Mouse (Mus musculus): ENCODE measurements around the gene Eif3i. TPM values are rescaled to one million over a fixed set of nuclear protein-coding genes. Genes with fewer than 3 reads are reported as not detected.
A peak's percentile ranks its signal among the peaks of the same experiment; 100 is the strongest.

The Eif3i gene
- total and polyA plus RNA-seq, 3 experiments = 116 to 185 (median 132) TPM

GRCm38 (mm10) chr4:129640101-129640637 lies 39.7 kb upstream of the Eif3i start:
- DNase-seq = peak; percentile 61 to 63
- Histone ChIP-seq H3K79me2 (replicated peaks; ENCODE audit: control insufficient read depth, insufficient read depth, low read length) (no peaks in the 10 kb centered on the region; the same call in 1 of the 2 replicates), H3K27ac (peak overlapping the region; percentile 83), H3K4me3 (peak overlapping the region; percentile 60), H3K27me3 (ENCODE audit: control insufficient read depth, insufficient read depth, low read length) (no peaks in the 10 kb centered on the region), H3K36me3 (ENCODE audit: control insufficient read depth, insufficient read depth, low read length) (peaks cover 4% of the 10 kb centered on the region; the same call in 1 of the 2 replicates), H3K4me1 (ENCODE audit: control insufficient read depth, insufficient read depth, low read length) (peaks cover 2% of the 10 kb centered on the region), H3K9ac (ENCODE audit: low read depth, low read length) (peak overlapping the region; percentile 89)
- intact Hi-C loops (cut with DNase I) = loop anchor here (1.0 kb wide), 1 partner anchor 16 kb away; no protein-coding TSS in a partner anchor
- WGBS = under 1% methylated on average over 17 of the region's 17 CpGs
- TF ChIP-seq POLR2A (IDR thresholded peaks at IDR 0.05; ENCODE audit: insufficient read depth, low read depth, low read length) (no peak), CTCF (IDR thresholded peaks at IDR 0.05) (no peak), EP300 (IDR thresholded peaks at IDR 0.05; ENCODE audit: insufficient read depth, low read depth, low read length) (no peak)

DNA sequence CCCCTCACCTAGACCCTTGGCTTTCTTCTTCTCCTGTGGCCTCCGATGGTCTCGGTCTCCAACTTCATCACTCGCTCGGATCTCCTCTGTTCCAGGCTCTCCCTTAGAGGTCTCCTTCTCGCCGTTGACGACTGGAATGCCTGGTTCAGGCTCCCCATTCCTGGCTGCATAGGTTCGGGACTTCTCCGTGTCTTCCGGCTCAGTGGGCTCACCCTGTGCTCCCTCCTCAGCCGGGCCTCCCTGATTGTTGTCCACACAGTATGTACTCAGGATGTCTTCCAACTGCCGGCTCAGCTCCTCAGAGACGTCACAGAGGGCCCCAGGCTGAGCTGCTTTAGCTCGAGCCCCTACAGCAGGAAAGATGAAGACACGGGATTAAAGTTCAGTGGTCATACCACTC lies 38.8 kb upstream of the Eif3i start:
- no peaks in the 10 kb centered on the region; the same call in 1 of the 2 replicates for H3K79me2 ChIP-seq (replicated peaks; ENCODE audit: control insufficient read depth, insufficient read depth, low read length)
- WGBS = 67% methylated on average over 15 of the region's 15 CpGs
- peaks cover 2% of the 10 kb centered on the region for H3K4me1 ChIP-seq (ENCODE audit: control insufficient read depth, insufficient read depth, low read length)
- TF ChIP-seq EP300 (IDR thresholded peaks at IDR 0.05; ENCODE audit: insufficient read depth, low read depth, low read length) (no peak), POLR2A (IDR thresholded peaks at IDR 0.05; ENCODE audit: insufficient read depth, low read depth, low read length) (no peak), CTCF (IDR thresholded peaks at IDR 0.05) (no peak)
- intact Hi-C loops (cut with DNase I) = no loop called here
- no peak for DNase-seq
- no peaks in the 10 kb centered on the region for H3K27me3 ChIP-seq (ENCODE audit: control insufficient read depth, insufficient read depth, low read length)
- H3K9ac ChIP-seq (ENCODE audit: low read depth, low read length) = 0 out of 2 replicates have a peak overlapping the region, but pooled peaks have one; percentile 8
- H3K27ac ChIP-seq = no peak overlapping the region; the same call in 1 of the 2 replicates
- peaks cover 4% of the 10 kb centered on the region; the same call in 1 of the 2 replicates for H3K36me3 ChIP-seq (ENCODE audit: control insufficient read depth, insufficient read depth, low read length)
- no peak overlapping the region for H3K4me3 ChIP-seq

DNA sequence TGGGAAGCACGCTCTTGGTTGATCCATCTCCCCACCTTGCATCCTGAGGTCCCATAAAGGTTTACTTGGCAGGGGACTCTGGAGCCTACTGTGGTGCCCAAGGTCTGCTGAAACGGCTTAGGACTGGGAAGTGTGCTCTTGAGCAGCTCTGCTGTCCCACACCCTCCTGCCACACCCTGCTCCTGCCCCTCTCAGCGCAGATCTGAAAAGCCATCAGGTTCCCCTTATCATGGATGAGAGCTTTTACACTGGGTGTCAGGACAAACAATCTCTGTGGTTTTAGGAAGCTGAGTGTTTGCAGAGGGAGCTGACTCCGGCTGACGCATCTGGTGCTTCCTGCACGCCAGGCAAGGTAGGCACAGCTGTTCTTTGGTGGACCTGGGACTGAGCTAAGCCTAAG lies 33.4 kb upstream of the Eif3i start:
- H3K79me2 ChIP-seq (replicated peaks; ENCODE audit: control insufficient read depth, insufficient read depth, low read length) = no peaks in the 10 kb centered on the region
- no peaks in the 10 kb centered on the region for H3K27me3 ChIP-seq (ENCODE audit: control insufficient read depth, insufficient read depth, low read length)
- H3K9ac ChIP-seq (ENCODE audit: low read depth, low read length) = no peak overlapping the region
- WGBS = 94% methylated on average over 6 of the region's 6 CpGs
- TF ChIP-seq EP300 (IDR thresholded peaks at IDR 0.05; ENCODE audit: insufficient read depth, low read depth, low read length) = no peak
- no peak for TF ChIP-seq POLR2A (IDR thresholded peaks at IDR 0.05; ENCODE audit: insufficient read depth, low read depth, low read length)
- no peak for TF ChIP-seq CTCF (IDR thresholded peaks at IDR 0.05)
- H3K4me3 ChIP-seq = no peak overlapping the region
- no peak for DNase-seq
- H3K4me1 ChIP-seq (ENCODE audit: control insufficient read depth, insufficient read depth, low read length) = no peaks in the 10 kb centered on the region
- H3K27ac ChIP-seq = no peak overlapping the region
- intact Hi-C loops (cut with DNase I) = no loop called here
- no peaks in the 10 kb centered on the region for H3K36me3 ChIP-seq (ENCODE audit: control insufficient read depth, insufficient read depth, low read length)

DNA sequence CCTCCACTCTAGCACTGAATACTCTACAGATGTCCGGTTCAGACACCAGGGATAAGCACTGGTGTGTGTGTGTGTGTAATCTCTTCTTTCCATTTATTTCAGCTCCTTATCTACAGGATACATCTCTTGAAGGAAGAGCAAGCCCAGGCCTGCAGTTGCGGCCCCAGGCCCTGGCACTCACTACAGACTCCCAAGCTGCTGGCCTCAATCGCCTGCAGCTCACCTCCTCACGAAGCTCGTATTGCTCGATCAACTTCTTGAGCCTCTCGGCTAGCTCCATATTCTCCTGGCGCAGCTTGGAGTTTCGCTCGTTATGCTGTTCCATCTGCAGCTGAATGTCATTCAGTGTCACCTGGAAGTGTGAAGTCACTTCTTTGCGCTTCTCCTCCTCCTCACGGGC lies 31.4 kb upstream of the Eif3i start:
- DNase-seq = no peak
- intact Hi-C loops (cut with DNase I) = no loop called here
- 77% methylated on average over 12 of the region's 12 CpGs for WGBS
- Histone ChIP-seq H3K9ac (ENCODE audit: low read depth, low read length) (no peak overlapping the region), H3K4me3 (no peak overlapping the region), H3K27me3 (ENCODE audit: control insufficient read depth, insufficient read depth, low read length) (no peaks in the 10 kb centered on the region), H3K79me2 (replicated peaks; ENCODE audit: control insufficient read depth, insufficient read depth, low read length) (no peaks in the 10 kb centered on the region), H3K4me1 (ENCODE audit: control insufficient read depth, insufficient read depth, low read length) (no peaks in the 10 kb centered on the region), H3K27ac (no peak overlapping the region), H3K36me3 (ENCODE audit: control insufficient read depth, insufficient read depth, low read length) (no peaks in the 10 kb centered on the region)
- TF ChIP-seq EP300 (IDR thresholded peaks at IDR 0.05; ENCODE audit: insufficient read depth, low read depth, low read length) (no peak), CTCF (IDR thresholded peaks at IDR 0.05) (no peak), POLR2A (IDR thresholded peaks at IDR 0.05; ENCODE audit: insufficient read depth, low read depth, low read length) (no peak)

- Histone ChIP-seq H3K4me3 (no peak overlapping the region), H3K27ac (no peak overlapping the region), H3K79me2 (replicated peaks; ENCODE audit: control insufficient read depth, insufficient read depth, low read length) (no peaks in the 10 kb centered on the region), H3K4me1 (ENCODE audit: control insufficient read depth, insufficient read depth, low read length) (no peaks in the 10 kb centered on the region), H3K27me3 (ENCODE audit: control insufficient read depth, insufficient read depth, low read length) (no peaks in the 10 kb centered on the region), H3K9ac (ENCODE audit: low read depth, low read length) (no peak overlapping the region), H3K36me3 (ENCODE audit: control insufficient read depth, insufficient read depth, low read length) (no peaks in the 10 kb centered on the region)
- intact Hi-C loops (cut with DNase I) = no loop called here
- TF ChIP-seq EP300 (IDR thresholded peaks at IDR 0.05; ENCODE audit: insufficient read depth, low read depth, low read length) = no peak
- 57% methylated on average over 4 of the region's 4 CpGs for whole genome bisulfite sequencing
- DNase-seq = no peak
Observed at GRCm38 (mm10) chr4:129630944-129631343, 30.5 kb upstream of the Eif3i start.

GRCm38 (mm10) chr4:129626035-129626434 lies 25.6 kb upstream of the Eif3i start:
- H3K4me1 ChIP-seq (ENCODE audit: control insufficient read depth, insufficient read depth, low read length) = peaks cover 20% of the 10 kb centered on the region
- H3K27ac ChIP-seq = no peak overlapping the region
- no peak for TF ChIP-seq CTCF (IDR thresholded peaks at IDR 0.05)
- no peak for TF ChIP-seq POLR2A (IDR thresholded peaks at IDR 0.05; ENCODE audit: insufficient read depth, low read depth, low read length)
- no peak for TF ChIP-seq EP300 (IDR thresholded peaks at IDR 0.05; ENCODE audit: insufficient read depth, low read depth, low read length)
- no peak overlapping the region for H3K9ac ChIP-seq (ENCODE audit: low read depth, low read length)
- H3K79me2 ChIP-seq (replicated peaks; ENCODE audit: control insufficient read depth, insufficient read depth, low read length) = no peaks in the 10 kb centered on the region; the same call in 1 of the 2 replicates
- intact Hi-C loops (cut with DNase I) = no loop called here
- no peak overlapping the region for H3K4me3 ChIP-seq
- H3K36me3 ChIP-seq (ENCODE audit: control insufficient read depth, insufficient read depth, low read length) = peaks cover 3% of the 10 kb centered on the region; the same call in 1 of the 2 replicates
- DNase-seq = no peak
- 73% methylated on average over 6 of the region's 6 CpGs for WGBS
- no peaks in the 10 kb centered on the region for H3K27me3 ChIP-seq (ENCODE audit: control insufficient read depth, insufficient read depth, low read length)
